Mouse (Mus musculus) neural tube, embryonic 13.5 days (tissue): ENCODE measurements around the gene Zfhx3. TPM values are rescaled to one million over a fixed set of nuclear protein-coding genes. Genes with fewer than 3 reads are reported as not detected.

ENCODE experiments used
- ATAC-seq: fragments of 200-750 bp; cut with Nextera tagmentation; 2 replicates; pipeline ENCODE4 v1.8.0; 2017; ENCODE audit warnings: low read depth, mild to moderate bottlenecking, moderate TSS enrichment, moderate library complexity
- H3K27ac ChIP-seq: fragments of 300-500 bp; sonication (generic); replicated peaks from 2 replicates; pipeline ENCODE4 v1.5.1; 2015; ENCODE audit warnings: moderate library complexity, mild to moderate bottlenecking, inconsistent platforms
- H3K27me3 ChIP-seq: fragments of 300-500 bp; sonication (generic); 2 replicates; pipeline ENCODE4 v1.6.1; 2015; ENCODE audit warnings: mild to moderate bottlenecking, inconsistent platforms
- H3K36me3 ChIP-seq: fragments of 300-500 bp; sonication (generic); 2 replicates; pipeline ENCODE4 v1.6.1; 2015; ENCODE audit warnings: mild to moderate bottlenecking, inconsistent platforms
- H3K4me1 ChIP-seq: fragments of 300-500 bp; sonication (generic); replicated peaks from 2 replicates; pipeline ENCODE4 v1.6.1; 2015; ENCODE audit warnings: inconsistent platforms
- H3K4me2 ChIP-seq: fragments of 300-500 bp; sonication (generic); 2 replicates; pipeline ENCODE4 v1.6.1; 2015; ENCODE audit warnings: inconsistent platforms, mild to moderate bottlenecking, moderate library complexity
- H3K4me3 ChIP-seq: fragments of 300-500 bp; sonication (generic); 2 replicates; pipeline ENCODE4 v1.5.1; 2015; ENCODE audit warnings: mild to moderate bottlenecking, inconsistent platforms
- H3K9ac ChIP-seq: fragments of 300-500 bp; sonication (generic); 2 replicates; pipeline ENCODE4 v1.6.1; 2015; ENCODE audit warnings: moderate library complexity, mild to moderate bottlenecking, inconsistent platforms
- H3K9me3 ChIP-seq: fragments of 300-500 bp; sonication (generic); 2 replicates; pipeline ENCODE4 v1.6.1; 2016; ENCODE audit warnings: inconsistent platforms
- WGBS: fragments of 180-500 bp; shearing (Covaris S2); methylation state at CpG from one replicate; pipeline ENCODE4 v1.1.7; 2015; 5-methylcytosine and 5-hydroxymethylcytosine counted together
- polyA plus RNA-seq: library from polyadenylated mRNA; unstranded; fragments of >200 nt; fragmentation: Nextera tagmentation; extraction: Ambion mirVana; gene quantifications from 2 replicates; pipeline ENCODE4 v1.2.1, GENCODE M21; 2015

Zfhx3 gene
- polyA plus RNA-seq, 1 experiment from 2014 or later: 28.2 TPM

DNA sequence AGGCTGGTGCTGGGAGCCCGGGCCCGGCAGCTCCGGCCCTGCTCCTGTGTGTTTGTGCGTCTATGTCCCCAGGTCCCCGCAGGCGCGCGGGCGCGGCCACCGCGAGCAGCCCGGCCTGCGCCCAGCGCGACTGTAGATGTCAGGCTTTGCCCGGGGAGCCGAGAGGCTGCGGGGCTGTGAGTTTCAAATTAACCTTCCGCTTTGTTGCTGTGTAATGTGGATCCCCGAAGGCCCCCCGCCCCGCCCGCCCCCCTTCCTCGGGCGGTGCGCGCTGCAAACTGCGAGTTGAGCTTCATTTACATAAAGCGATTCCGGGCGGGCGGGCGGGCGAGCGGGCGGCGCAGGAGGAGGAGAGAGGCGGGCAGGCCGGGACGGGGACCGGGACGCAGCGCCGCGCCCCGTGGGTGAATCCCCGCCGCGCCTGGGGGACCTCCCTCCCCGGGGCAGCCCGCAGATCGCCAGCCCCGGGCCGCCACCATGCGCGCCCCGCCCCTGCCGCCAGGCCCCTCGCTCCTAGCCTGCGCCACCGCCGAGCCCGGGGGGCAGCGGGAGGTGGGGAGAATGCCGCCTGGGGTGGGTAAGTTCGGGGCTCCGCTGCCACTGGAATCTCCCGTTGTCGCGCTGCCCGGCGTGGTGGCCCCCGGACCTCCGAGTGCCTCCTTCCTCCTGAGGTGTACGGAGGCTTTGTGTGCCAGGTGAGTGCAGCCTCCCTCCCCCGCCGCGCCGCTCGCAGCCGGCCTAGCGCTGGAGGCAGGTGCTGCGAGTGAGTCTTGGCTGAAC is 772.4 kb downstream of the Zfhx3 start:
- WGBS: under 1% methylated on average over 62 of the region's 84 CpGs
- Histone ChIP-seq H3K9ac (peak overlapping the region; percentile 100), H3K4me3 (peak overlapping the region; percentile 72), H3K4me2 (peak overlapping the region; percentile 96), H3K36me3 (no peaks in the 10 kb centered on the region), H3K9me3 (no peaks in the 10 kb centered on the region), H3K27me3 (peaks cover 36% of the 10 kb centered on the region), H3K4me1 (peaks cover 95% of the 10 kb centered on the region), H3K27ac (peak overlapping the region; percentile 100)
- ATAC-seq: peak; percentile 71

DNA sequence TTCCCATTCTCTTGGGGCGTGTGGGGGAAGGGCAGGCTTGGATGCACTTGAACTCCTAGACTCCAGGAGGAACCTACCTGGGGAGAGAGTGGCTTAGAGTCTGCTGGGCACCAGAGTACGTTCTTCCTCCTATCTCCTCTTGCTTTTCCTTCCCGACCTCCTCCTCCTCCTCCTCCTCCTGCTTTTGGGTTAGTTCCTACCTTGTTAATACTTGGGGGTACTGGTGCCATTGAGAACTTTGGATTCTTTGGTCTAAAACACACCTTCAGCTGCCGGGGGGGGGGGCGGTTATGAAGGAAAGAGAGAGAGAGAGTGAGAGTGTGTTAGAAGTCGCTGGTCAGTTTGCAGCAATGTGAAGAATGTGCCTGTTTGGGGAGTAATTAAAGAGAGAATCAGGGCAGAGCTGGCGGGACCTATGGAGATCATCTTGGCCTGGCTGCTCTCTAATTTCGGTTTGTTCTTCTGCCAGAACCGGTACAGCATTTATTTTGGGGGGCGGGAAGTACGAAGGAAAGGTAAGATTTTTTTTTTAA is 773.0 kb downstream of the Zfhx3 start:
- ATAC-seq: no peak
- H3K4me2 ChIP-seq: peak overlapping the region; percentile 96
- peak overlapping the region; percentile 100 for H3K27ac ChIP-seq
- peak overlapping the region; percentile 72 for H3K4me3 ChIP-seq
- H3K9me3 ChIP-seq: no peaks in the 10 kb centered on the region
- peaks cover 43% of the 10 kb centered on the region for H3K27me3 ChIP-seq
- peaks cover 95% of the 10 kb centered on the region for H3K4me1 ChIP-seq
- no peaks in the 10 kb centered on the region for H3K36me3 ChIP-seq
- 16% methylated on average over 11 of the region's 11 CpGs for WGBS
- peak overlapping the region; percentile 100 for H3K9ac ChIP-seq

DNA sequence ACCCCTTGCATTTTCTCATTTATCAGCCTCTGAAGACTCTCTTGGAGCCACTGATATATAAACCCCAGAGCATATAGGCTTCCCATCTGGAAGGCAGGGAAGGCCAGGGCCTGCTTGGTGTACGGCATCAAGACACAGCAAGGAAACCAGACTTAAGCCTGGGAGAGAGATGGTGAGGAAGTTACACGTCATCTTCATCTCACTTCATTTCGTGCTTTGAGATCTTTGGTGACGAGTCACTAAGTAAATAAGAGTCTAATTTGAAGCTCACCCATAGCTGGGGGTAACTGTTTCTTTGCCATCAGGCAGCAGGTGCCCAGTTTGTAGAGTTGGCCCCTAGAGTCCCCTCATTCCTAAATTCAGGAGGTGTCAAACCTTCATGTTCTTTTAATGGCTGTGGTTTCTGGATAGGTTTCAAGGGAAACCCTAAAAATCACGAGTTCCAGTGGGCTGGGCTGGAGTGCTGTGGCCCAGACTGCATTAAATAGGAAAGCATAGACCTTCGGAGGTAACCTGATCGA is 773.9 kb downstream of the Zfhx3 start:
- Histone ChIP-seq H3K9ac (peak overlapping the region; percentile 100), H3K9me3 (no peaks in the 10 kb centered on the region), H3K36me3 (no peaks in the 10 kb centered on the region), H3K27me3 (peaks cover 51% of the 10 kb centered on the region), H3K4me3 (peak overlapping the region; percentile 72), H3K27ac (peak overlapping the region; percentile 39; the same call in 1 of the 2 replicates), H3K4me1 (peaks cover 93% of the 10 kb centered on the region), H3K4me2 (peak overlapping the region; percentile 96)
- WGBS: 44% methylated on average over 7 of the region's 7 CpGs
- no peak for ATAC-seq

- Histone ChIP-seq H3K36me3 (no peaks in the 10 kb centered on the region), H3K4me1 (peaks cover 90% of the 10 kb centered on the region), H3K9ac (peak overlapping the region; percentile 100), H3K9me3 (no peaks in the 10 kb centered on the region), H3K27ac (0 out of 2 replicates have a peak overlapping the region, but pooled peaks have one; percentile 23), H3K4me2 (peak overlapping the region; percentile 96), H3K4me3 (peak overlapping the region; percentile 72), H3K27me3 (peaks cover 63% of the 10 kb centered on the region)
- WGBS: 30% methylated on average over 8 of the region's 8 CpGs
- ATAC-seq: no peak
These were observed 775.1 kb downstream of the Zfhx3 start for GRCm38 (mm10) chr8:108717545-108717944.

DNA sequence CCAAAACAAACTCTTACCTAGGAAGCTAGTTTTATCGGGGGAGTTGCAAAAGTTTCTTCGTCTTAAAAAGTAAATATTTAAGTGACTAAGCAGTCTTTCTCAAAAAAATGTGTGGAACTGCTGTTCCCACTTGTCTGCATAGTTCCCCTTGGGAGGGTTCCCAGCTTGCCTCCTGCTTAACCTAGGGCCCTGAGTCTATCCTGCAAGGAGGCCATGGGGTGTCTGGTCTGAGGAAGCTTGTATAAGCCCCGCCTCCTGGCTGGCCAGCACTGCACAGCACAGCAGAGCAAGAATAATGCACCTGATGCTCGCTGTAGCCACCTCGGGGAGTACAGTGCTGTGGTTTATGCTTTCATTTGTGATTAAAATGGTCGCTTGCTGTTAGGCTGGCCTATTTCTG is 775.6 kb downstream of the Zfhx3 start:
- 0 out of 2 replicates have a peak, but pooled peaks have one; percentile 19 for ATAC-seq
- 31% methylated on average over 6 of the region's 6 CpGs for WGBS
- no peaks in the 10 kb centered on the region for H3K9me3 ChIP-seq
- H3K4me1 ChIP-seq: peaks cover 90% of the 10 kb centered on the region
- peak overlapping the region; percentile 72 for H3K4me3 ChIP-seq
- peak overlapping the region; percentile 29; the same call in 1 of the 2 replicates for H3K27ac ChIP-seq
- H3K27me3 ChIP-seq: peaks cover 59% of the 10 kb centered on the region
- peak overlapping the region; percentile 46 for H3K9ac ChIP-seq
- no peaks in the 10 kb centered on the region for H3K36me3 ChIP-seq
- H3K4me2 ChIP-seq: peak overlapping the region; percentile 96

GRCm38 (mm10) chr8:108720840-108721239 is 778.4 kb downstream of the Zfhx3 start:
- no peak overlapping the region for H3K4me2 ChIP-seq
- no peak for ATAC-seq
- no peaks in the 10 kb centered on the region for H3K9me3 ChIP-seq
- no peak overlapping the region for H3K4me3 ChIP-seq
- no peaks in the 10 kb centered on the region for H3K36me3 ChIP-seq
- peaks cover 93% of the 10 kb centered on the region for H3K4me1 ChIP-seq
- H3K9ac ChIP-seq: no peak overlapping the region
- H3K27ac ChIP-seq: no peak overlapping the region
- 60% methylated on average over 4 of the region's 4 CpGs for WGBS
- peaks cover 63% of the 10 kb centered on the region for H3K27me3 ChIP-seq

GRCm38 (mm10) chr8:108722671-108723513 is 780.4 kb downstream of the Zfhx3 start:
- H3K27ac ChIP-seq: no peak overlapping the region
- H3K36me3 ChIP-seq: no peaks in the 10 kb centered on the region
- H3K4me1 ChIP-seq: peaks cover 92% of the 10 kb centered on the region
- no peak overlapping the region for H3K4me2 ChIP-seq
- peaks cover 55% of the 10 kb centered on the region for H3K27me3 ChIP-seq
- ATAC-seq: peak; percentile 74; the same call in 1 of the 2 replicates
- WGBS: 4% methylated on average over 8 of the region's 8 CpGs
- no peaks in the 10 kb centered on the region for H3K9me3 ChIP-seq
- H3K9ac ChIP-seq: no peak overlapping the region; the same call in 1 of the 2 replicates
- H3K4me3 ChIP-seq: no peak overlapping the region

GRCm38 (mm10) chr8:108723636-108724035 is 781.2 kb downstream of the Zfhx3 start:
- 32% methylated on average over 11 of the region's 11 CpGs for WGBS
- no peaks in the 10 kb centered on the region for H3K9me3 ChIP-seq
- H3K4me3 ChIP-seq: no peak overlapping the region
- peaks cover 53% of the 10 kb centered on the region for H3K27me3 ChIP-seq
- H3K9ac ChIP-seq: no peak overlapping the region
- H3K36me3 ChIP-seq: no peaks in the 10 kb centered on the region
- no peak overlapping the region for H3K27ac ChIP-seq
- ATAC-seq: no peak
- H3K4me2 ChIP-seq: 0 out of 2 replicates have a peak overlapping the region, but pooled peaks have one; percentile 6
- H3K4me1 ChIP-seq: peaks cover 92% of the 10 kb centered on the region

DNA sequence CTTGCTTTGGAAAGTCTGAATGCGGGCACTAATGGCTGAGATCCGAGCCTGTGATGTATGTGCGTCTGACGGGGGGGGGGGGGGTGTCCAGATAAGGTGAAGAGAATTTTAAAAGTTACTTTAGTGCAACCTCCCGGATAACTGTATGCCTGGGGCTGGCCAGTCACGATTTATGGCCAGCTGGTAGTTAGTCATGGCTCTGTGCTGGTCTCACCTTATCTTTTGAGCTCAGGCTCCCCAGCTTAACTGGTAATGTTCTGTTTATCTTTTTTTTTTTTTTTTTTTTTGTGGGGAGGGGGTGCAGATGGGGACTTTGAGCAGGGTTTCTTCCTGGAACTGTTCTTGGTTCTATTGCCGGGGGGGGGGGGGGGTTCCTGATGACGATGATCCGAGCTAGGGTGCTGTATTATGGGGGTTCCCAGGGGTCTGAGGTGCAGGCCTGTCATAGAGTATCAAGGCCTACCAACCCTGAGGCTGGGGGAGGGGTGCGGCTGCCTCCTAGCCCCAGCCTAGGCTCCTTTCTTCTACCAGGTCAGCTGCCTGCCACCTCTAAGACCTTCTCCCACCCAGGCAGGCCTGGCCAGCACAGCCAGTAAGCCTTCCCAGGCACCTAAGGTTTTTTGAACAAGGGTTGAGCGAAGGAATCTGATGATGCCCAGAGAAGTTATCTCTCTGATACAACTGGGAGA is 782.5 kb downstream of the Zfhx3 start:
- H3K27me3 ChIP-seq: peaks cover 40% of the 10 kb centered on the region

DNA sequence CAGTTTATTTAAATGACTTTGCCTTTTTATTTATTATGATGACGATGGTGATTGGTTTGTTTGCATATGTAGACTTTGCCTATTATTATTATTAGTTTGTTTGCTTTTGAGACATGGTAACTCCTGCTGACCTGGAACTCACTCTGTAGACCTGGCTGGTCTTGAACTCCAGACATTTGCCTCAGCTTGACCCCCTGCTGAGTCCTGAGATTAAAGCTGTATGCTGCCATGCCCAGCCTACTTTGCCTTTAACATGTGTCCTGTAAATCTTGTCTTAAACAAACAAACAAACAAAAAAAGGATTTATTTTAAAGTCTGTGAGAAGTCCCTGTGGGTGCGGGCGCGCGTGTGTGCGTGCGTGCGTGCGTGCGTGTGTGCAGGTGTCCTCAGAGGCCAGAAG is 783.2 kb downstream of the Zfhx3 start:
- no peak overlapping the region for H3K27ac ChIP-seq
- ATAC-seq: no peak
- no peak overlapping the region for H3K4me2 ChIP-seq
- no peak overlapping the region for H3K4me3 ChIP-seq
- peaks cover 94% of the 10 kb centered on the region for H3K4me1 ChIP-seq
- peaks cover 34% of the 10 kb centered on the region for H3K27me3 ChIP-seq
- no peaks in the 10 kb centered on the region for H3K36me3 ChIP-seq
- no peak overlapping the region for H3K9ac ChIP-seq
- 57% methylated on average over 10 of the region's 10 CpGs for WGBS
- no peaks in the 10 kb centered on the region for H3K9me3 ChIP-seq

More for the DNA sequence above, 782.5 kb downstream of the Zfhx3 start:
- Histone ChIP-seq H3K9me3 (no peaks in the 10 kb centered on the region), H3K9ac (no peak overlapping the region), H3K4me3 (no peak overlapping the region), H3K4me1 (peaks cover 94% of the 10 kb centered on the region), H3K4me2 (no peak overlapping the region), H3K27ac (no peak overlapping the region), H3K36me3 (no peaks in the 10 kb centered on the region)
- ATAC-seq: no peak
- 20% methylated on average over 11 of the region's 11 CpGs for WGBS

GRCm38 (mm10) chr8:108726541-108727241 is 784.2 kb downstream of the Zfhx3 start:
- H3K9me3 ChIP-seq: no peaks in the 10 kb centered on the region
- H3K4me3 ChIP-seq: no peak overlapping the region
- H3K4me1 ChIP-seq: peaks cover 97% of the 10 kb centered on the region
- 0 out of 2 replicates have a peak overlapping the region, but pooled peaks have one; percentile 13 for H3K4me2 ChIP-seq
- ATAC-seq: no peak
- WGBS: 6% methylated on average over 12 of the region's 12 CpGs
- H3K27ac ChIP-seq: no peak overlapping the region
- H3K27me3 ChIP-seq: peaks cover 23% of the 10 kb centered on the region
- H3K9ac ChIP-seq: no peak overlapping the region
- no peaks in the 10 kb centered on the region for H3K36me3 ChIP-seq
